Mouse (Mus musculus): Measurements from ENCODE around the gene Boll.
"Not testable (repeated sequence)": the region's sequence is repeated elsewhere in the genome, so short reads cannot be mapped to it uniquely, and the experiment has no call there.

Boll gene

DNA sequence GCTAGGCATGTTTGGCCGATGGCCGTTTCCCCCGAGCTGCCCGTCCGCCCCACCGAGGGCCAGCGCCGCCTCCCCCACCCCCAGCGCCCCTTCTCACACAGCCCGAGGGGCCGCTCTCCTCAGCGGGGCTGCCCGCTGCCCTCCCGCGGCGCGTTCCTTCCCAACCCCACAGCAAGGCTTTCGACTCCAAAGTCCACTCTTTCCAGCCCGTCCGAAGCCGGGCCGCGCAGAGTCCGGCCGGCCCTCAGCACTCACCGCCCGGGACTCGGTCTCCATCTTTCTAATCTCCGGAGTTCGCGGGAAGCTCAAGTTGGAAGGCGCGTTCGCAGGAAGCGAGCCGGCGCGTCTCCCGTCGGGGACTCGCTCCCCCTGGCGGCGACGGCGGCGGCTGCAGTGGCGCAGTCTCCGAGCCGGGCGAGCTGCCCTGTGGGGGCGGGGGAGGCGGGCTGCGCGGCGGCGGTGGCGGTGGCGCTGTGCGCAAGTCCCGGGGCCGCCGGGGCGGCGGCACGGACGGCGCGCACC lies at the start of gene Boll:
Boll (minus strand) TSS at position 426 of the 522 bp plus-strand sequence.
- DNase-seq (ENCODE audit: low spot score) = peak; percentile 63

DNA sequence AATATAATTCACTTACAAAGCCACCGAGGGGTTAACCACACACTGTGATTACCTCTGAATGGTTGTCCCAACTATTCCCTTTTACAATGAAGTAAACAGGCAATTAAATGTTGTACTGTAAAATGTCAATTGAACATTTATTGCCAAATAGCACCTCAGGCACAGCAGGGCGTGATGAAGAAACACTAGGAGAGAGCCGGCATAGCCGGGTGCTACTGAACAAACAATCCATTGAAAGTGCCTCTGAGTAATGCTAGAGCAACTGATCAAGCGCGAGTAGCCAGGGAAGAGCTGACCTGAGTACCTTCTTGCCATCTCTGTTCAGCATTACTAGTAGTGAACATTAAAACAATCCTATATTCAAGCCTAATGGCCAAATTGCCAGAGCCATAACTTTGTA lies 49.3 kb upstream of the Boll start:
- DNase-seq (ENCODE audit: low spot score) = no peak

DNA sequence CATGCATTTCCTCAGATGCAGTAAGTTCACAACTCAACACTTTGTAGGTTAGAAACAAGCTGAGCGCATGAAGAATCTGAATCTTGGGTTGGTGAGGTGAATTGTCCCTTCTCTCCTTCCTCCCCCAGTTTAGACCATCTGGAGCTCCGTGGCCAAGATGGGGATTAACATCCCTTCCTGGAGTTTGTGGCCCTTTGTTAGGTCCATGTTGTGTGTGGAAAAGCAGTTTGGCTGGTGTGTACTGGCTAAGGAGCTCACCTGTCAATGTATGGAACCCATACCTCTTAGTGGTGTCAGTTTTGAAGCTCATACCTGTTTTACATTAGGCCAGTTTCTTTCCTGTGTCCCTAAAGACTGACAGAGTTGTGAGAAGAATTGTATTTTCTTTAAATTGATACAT lies 47.8 kb upstream of the Boll start:
- no peak for DNase-seq (ENCODE audit: low spot score)

DNA sequence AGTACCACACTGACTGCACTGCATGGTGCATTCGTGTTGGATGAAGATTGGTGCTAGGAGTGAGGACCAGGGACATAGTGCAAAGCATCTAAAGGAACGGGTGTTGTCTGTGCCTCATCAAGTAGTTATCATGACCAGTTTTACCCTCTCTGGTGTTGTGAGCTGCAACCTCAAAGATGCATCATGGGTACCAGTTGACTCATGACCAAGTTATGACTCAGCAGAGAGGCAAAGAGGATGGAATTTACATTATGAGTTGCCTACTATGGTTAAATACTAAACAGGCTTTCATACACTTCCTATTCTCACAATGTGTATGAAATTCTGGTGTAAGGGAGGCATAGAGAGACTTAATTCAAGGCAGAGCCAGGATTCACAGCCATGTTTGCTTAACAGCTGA lies 47.4 kb upstream of the Boll start:
- DNase-seq (ENCODE audit: low spot score) = no peak

DNA sequence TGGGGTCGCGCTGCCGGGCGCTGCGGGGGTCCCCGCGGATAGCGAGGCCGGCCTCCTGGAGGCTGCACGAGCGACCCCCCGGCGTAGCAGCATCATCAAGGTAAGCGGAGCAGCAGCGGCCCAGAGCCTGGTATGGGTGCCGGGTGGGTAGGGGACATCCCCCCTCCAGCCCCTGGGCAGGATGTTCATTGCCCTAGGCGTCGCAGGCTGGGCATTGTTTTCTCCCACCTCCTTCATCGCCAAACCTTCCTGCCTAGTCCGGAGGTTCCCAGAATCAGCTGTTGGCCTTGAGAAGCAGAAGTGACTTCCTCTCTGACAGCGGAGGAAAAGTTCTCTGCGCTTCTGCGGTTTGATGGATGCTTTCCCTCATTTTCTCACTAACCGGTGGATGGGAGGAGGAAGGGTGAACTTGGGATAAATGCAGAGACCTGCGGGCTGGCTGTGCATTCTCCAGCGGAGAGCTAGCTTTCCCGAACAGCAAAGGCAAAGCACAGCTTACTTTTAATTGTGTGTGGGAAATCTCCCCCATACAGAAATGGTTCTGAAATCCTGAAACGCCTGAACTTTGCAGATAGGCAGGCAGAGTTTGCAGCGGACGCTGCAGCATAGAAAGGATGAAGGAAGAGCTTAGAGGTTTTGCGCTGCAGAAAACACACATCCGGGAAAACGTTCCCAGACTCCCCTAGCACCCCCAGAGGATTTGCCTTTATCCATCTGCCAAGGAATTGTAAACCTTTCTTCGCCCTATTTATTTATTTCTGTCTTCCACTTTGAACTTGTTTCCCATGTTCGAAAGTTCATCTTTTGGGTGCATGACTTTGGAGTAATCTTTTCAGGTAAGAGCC lies 43.5 kb upstream of the Boll start:
- DNase-seq (ENCODE audit: low spot score) = peak; percentile 6

DNA sequence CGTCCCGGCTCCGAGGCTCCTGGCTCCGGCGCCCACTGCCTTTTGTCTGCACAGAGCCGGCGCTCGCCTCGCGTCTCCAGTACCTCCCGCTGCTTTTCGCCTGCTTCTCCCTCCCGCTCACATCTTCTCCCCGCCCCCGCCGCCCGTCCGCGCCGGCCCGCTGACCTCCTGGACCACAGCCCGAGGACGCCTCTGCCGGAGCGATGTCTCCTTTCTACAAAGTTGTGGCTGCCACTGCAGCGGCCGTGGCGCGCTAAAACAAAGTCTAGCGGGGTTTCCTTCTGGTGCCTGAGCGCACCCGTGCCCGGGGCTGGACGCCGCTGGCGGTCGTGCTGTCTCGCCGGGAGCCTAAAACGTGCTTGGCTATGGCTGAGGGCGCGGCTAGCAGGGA lies 42.7 kb upstream of the Boll start:
- DNase-seq (ENCODE audit: low spot score) = peak; percentile 72

DNA sequence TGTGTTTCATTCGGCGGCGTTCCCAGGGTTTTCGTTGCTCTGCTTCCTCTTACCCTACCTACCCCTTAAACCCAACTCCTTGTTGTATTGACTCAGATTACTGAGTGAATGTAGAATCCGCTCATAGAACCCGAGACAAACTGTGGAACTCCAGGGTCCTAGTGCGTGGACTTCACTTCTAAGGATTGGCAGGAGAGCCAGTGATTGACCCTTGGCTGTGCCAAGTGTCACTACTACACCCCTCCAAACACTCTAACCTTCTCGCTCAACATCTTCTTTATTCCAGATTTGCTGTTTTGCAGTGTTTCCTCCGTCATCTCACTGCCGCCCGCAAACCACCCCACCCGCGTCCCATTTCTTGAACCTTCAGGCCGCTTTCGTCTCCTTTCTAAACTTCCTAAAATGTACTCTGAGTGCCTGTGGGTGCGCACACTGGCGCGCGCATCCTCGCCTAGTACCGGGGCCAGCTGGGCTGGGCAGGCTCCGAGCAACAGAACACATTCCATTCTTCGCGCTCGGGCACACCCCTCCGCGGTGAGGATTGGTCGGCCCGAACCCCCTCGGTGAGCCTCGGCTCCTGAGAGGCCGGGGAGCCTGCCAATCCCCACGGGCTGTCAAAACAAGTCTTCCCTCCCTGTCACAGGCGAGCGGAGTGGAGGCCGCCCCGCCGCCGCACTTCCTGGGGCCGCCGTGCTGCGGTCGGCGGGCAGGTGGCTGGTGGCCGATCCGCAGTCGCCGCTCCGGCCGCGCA lies 42.2 kb upstream of the Boll start, which contains the start of gene Plcl1:
Plcl1 (plus strand) TSS at position 650 of the 751 bp plus-strand sequence.
- peak; percentile 88 for DNase-seq (ENCODE audit: low spot score)

DNA sequence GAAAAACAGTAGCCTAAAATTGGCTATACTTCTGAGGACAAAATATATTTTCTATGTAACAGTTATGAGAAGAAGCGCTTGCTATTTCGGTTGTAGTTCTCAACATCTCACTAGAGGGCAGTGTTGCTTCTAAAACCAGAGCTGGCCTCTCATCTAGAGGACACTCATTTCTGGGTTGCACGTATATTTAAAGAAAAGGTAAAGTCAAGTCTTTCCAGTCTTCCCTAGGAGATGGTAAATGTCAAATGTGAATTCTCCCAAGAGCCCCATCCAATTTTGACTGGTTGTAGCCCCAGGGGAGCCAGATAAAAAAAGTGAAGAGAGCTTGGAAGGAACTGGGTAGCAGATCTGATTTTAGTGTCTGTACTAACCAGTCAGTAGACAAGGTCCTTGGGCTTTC lies 41.2 kb upstream of the Boll start:
- DNase-seq (ENCODE audit: low spot score) = peak; percentile 27

DNA sequence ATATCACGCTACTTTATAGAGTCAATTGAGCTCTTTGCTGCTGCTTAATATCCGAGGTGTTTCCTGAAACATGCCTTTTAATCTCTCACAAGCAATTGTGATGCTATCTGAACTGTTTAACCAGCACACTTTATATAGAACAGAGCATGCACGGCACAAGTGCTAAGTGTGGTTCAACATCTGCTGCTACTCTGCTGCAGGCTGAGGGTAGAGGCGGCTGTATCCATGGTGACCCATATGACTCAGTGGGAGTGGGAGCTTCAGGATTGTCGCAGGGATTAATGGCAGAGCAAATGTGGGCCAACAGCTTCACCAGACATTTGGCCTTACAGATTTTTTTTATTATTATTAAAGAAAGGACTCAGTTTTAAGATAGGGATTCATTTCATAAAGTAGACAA lies 36.6 kb upstream of the Boll start:
- no peak for DNase-seq (ENCODE audit: low spot score)

DNA sequence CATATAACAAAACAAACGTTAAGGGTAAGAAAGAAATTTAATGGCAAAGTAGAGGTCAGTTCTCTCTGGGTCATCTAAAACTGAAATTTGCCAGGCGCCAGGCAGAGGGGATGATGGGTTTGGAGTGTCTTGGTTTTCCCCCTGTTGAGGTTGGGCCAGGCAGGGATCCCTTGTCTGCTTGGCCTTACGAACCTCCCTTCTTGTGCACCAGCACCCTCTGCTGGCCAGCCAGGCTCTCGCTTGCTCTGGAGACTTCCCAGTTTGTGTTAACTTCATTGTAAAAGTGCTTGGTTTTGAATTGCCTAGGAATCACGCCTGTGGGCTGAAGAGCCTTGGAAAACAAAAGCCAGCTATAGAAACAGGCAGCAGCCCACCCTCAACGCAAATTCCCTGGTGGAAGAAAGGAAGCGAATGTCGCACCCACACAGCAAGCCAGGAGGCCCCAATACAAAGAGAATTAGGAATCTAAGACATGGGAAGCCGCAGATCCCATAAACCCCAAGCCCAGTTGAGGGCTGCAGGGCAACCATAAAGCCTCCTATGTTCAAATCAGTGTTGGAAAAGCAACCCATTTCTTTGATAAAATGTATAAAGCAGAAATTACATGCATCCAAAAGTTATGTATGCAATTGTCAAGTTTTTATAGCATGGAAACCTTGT lies 20.0 kb upstream of the Boll start:
- peak; percentile 58 for DNase-seq (ENCODE audit: low spot score)

DNA sequence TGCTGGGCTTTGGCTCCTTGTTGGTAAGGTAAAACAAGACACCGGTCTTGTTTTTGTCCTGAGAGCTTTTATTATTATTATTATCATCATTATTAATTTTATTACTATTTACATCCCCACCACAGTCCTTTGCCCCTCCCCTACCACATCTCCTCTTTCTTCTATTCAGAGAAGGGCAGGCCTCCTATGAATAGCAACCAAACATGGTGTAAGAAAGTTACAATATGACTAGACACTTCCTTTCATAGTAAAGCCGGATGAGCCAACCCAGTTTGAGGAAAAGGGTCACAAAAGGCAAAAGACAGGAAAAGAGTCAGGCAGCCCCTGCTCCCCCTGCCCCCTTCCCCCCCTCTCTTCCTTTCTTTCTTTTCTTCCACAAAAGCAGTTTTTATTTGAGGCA lies 17.3 kb upstream of the Boll start:
- DNase-seq (ENCODE audit: low spot score) = no peak

DNA sequence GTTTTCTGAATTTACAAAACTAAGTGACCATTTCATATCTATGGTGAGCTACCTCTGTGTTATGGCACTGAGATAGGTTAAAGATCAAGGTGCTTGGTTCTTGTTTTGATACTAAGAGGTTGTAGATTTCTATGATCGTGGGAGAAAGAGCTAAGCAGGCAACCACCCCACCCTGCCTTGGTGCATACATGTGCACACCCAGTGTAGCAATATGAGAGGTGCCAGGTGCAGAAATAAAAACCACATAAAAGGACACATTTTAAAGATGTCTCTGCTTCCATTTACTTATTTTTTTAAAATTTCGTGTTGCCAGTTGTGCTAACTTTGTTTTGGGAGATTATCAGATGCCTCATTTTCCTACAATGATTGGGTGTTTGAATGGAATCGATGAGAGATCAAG lies 9.4 kb upstream of the Boll start:
- no peak for DNase-seq (ENCODE audit: low spot score)

DNA sequence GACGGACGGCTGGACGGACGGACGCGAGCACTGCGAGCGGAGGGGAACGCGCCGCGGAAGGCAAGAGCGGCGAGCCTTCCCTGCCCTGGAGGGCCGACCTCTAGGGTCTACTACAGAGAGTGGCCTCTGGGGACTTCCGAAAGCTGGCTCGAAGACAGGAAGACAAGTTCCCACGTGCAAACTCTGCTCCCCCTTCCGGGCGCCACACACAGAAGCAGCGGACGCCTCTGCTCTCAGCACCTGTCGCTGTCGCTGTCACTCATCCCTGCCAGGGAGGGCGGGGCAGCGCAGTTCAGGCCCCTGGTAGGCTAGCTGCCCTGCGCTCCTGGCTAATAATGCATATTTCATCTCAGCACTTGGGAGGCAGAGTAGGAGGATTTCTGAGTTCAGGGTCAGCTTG lies 317 bp upstream of the Boll start:
- peak; percentile 51 for DNase-seq (ENCODE audit: low spot score)

DNA sequence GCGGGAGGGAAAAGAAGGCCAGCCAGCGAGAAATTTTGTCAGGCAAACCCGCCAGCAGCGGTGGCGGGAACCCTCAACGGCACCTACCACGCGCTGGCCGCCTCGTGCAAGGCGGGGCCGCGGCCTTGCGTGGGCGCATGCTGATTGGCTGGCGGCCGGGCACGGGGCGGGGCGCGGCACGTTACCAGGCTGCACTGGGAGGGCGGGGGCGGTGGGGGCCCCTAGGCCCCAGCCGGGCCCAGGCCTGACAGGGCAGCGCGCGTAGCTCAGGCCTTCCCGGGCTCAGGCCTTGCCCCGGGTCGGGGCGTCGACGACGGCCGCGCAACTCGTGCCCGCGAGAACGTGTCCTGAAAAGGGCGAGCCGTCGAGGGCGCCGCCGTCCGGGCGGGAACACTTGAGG lies 635 bp downstream of the Boll start:
- no peak for DNase-seq (ENCODE audit: low spot score)

DNA sequence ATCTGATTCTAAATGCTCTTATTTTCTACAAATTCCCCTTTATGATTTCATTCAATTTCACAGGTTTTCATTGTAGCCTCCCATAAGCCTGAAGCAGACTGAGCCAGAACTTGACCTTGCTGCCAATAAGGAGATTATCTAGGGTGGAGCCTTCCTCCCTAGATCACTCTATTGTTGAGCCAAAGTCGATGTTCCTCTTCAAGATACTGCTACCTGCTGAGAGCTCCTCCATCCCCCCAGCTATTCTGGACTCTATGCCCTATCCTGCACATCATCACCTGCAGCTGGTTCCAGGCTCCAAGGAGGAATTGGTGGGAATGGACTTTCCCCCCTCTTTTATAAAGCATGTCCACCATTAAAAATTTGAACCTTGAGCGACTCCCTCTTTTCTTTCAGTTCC lies 11.4 kb downstream of the Boll start:
- DNase-seq (ENCODE audit: low spot score) = not testable (repeated sequence)

DNA sequence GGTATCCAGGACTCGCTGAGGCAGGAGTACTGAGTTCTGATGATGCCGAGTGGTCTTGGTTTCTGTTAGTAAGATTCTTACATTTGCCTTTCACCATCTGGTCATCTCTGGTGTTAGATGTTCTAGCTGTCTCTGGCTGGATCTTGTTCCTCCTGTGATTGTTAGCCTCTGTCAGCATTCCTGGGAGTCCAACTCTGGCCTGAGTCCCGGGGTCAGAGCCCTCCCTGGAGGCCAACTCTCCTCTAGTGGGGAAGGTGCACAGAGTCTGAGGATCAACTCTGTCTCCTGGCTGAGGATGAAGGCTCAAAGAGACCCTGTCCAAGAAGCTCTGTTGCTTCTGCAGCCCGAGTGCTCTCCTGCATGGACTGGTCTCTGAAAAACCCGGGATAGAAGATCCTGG lies 37.8 kb downstream of the Boll start:
- not testable (repeated sequence) for DNase-seq (ENCODE audit: low spot score)

DNA sequence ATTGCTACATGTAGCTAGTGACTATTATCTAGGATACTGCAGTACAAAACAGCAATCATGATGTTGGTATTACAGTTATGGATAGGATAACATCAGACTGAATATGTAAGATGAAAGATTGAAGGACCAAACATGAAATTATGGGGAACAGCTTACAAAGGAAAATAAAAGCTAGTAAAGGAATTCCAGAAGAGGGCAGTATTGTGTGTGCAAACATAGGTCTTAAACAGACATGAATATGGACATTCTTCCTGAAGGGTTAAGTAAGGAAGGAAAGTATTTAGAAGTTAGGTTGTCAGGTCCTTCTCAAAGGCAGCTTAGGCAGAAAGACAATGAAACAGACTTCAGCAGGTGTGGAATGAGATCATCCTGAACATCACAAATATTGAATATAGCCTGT lies 62.2 kb downstream of the Boll start:
- no peak for DNase-seq (ENCODE audit: low spot score)

DNA sequence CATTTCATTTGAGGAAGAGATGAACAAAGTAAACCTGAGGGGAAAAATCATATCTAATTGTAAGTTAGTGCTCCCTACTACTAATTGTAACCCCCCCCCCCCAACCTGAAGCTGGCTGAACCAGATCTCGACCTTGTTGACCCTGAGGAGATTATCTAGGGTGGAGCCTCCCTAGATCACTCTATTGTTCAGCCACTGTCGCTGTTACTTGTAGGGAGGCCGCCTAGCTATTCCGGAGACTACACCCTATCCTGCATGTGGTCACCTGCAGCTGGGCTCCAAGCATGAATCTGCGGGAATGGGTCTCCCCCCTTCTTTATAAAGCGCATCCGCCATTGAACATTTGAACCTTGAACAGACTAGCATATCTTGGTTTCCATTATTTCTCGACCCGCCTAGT lies 84.2 kb downstream of the Boll start:
- DNase-seq (ENCODE audit: low spot score) = no peak

DNA sequence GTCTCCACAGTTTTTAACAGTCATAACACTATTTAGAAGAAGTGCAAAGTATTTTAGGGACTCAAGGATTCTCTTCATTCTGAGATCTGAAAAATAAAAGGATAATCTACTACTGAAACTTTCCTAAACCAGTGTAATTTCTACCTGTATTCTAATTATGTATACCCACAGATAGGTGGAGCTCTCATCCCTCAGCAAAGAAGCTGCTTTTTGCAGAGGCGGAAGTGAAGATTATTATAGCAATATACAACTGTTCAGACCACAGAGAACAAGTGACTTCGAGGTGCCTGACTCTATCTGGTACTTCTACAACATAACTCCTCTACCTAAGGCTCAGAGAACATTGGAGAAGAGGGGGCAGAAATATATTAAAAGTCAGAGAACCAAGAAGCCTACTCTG lies 97.8 kb downstream of the Boll start:
- no peak for DNase-seq (ENCODE audit: low spot score)

DNA sequence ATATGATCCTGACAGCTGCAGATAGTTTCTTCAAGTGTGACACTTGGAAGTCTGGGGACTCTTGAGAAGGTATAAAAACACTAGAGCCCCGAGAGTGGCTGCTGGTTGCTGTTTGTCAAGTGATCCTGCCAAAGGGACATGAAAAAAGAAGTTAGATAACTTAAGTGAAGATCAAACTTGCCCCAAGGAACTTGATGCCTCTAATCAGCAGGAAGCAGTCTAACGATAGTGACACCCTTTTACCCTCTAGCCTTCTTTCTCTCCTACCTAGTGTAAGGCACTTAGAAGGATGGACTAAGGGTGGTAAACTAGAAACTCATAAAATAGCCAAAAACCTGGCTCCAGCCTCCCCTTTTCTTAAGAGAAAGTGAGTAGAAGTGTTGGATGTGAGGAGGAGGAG lies 98.9 kb downstream of the Boll start:
- no peak for DNase-seq (ENCODE audit: low spot score)

DNA sequence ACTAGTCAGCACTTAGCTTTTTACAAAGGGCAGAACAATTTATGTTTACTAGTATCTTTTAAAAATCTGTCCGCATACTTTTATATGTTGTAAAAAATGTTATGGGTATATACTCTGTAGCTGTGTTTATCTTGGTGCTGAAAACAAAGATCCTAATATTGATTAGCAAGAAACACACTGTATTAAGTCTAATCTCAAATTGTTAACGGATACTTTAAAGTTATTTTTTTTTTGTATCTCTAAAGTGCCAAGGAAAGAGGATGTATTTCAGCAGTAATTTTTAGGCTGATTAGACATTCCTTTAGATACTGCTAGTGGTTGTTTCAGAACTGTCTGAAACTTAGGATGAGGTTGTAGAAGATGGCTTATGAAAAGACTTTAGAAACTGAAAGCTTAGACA lies 116.9 kb downstream of the Boll start:
- no peak for DNase-seq (ENCODE audit: low spot score)

DNA sequence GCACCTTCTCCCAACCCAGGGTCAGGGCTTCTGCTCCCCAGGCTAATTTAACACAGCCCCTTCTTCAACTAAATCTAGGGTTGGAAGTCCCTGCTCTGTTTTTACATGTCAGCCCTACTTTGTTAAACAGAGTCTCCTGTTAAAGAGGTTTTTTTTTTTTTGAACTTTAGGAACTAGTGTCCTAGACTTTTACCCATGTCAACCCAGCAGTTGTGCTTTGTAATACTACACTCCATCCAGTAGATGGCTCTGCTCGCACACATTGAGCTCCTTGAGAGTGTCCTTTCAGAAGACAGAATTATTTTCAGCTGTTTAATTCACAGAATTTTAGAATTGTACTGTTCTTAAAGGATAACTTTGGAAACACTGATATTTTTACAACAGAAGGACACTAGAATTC lies 124.0 kb downstream of the Boll start:
- DNase-seq (ENCODE audit: low spot score) = no peak

DNA sequence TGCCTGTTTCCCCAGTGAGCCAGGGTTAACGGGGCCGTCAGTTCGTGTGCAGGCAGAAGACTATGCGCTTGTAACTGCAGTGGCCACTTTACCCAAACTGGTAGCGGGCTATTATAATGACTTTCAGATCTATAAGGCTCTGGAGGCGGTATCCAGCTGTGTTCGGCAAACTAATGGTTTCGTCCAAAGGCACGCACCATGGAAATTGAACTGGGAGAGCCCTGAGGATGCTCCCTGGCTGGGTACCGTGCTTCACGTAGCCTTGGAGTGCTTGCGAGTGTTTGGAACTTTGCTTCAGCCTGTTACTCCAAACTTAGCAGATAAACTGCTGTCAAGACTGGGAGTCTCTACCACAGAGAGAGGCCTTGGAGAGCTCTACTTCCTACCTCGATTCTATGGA lies 124.8 kb downstream of the Boll start:
- DNase-seq (ENCODE audit: low spot score) = no peak

Data from yolk sac, embryonic 10.5 days (tissue).